Mouse (Mus musculus): ENCODE measurements around the gene Adgrl2.

DNA sequence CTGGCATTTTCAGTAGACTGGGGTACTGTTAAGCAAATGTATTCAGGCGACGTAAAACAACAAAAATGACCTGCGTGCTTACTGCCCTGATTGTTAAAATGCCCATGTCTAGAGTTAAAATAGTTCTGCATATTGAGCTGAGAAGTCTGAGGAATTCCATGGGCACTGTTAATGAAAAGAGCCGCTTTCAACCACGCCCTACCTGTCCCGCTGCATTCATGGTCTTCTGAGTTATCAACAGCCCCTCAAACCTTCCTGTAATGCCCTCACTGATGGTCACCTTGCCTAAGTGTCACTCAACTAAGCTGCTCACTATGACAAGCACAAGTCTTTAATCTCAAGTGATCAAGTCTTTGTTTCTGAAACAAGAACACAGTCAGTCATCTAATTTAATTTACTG, 12.5 kb downstream of the Adgrl2 start:
- TF ChIP-seq HCFC1 (IDR thresholded peaks at IDR 0.05; ENCODE audit: borderline replicate concordance, insufficient read depth, low read length) (no peak), ZNF384 (IDR thresholded peaks at IDR 0.05; ENCODE audit: low read depth, low read length) (no peak), CHD2 (IDR thresholded peaks at IDR 0.05; ENCODE audit: low read depth, low read length) (no peak), MAFK (IDR thresholded peaks at IDR 0.05; ENCODE audit: insufficient read depth, low read depth, low read length) (no peak), ZC3H11A (IDR thresholded peaks at IDR 0.05; ENCODE audit: borderline replicate concordance, low read depth, low read length) (no peak)

All from ES-E14 (cell line).